Comparison of ENCODE assay signal across 9 mouse cellular contexts in the genomic region with DNA sequence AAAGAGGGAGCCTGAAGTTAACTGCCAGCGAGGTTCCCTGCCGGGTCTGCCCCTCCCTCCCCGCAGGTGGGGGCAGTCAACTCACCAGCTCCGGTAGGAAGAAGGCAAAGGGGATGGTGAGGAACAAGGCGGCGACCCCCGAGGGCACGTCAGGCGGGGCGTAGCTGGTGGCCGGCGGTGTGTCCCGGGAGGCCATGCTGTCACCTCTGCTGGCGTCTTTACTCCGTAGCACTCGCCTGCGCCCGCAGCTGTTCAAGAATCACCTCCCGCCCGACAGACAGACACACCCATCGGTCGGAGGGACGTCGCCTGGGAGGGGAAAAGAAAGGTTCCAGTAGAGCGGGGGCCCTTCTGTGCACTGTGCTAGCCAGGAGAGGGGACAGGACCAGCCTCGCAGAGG. TPM values are rescaled to one million over a fixed set of nuclear protein-coding genes. Genes with fewer than 3 reads are reported as not detected.
DNase-seq lines count a peak whose midpoint lies in the region; ATAC-seq and TF ChIP-seq lines count a peak whose summit lies in the region.
"Had no signal": no experiment of that assay in that cellular context is flagged by ENCODE, and none has a peak within 500 bp of the region (broad histone marks: within the 10 kb centered on the region; RNA-seq: fewer than 3 reads in every experiment).

A gene (minus strand): TSS at position 262 of the 400 bp plus-strand sequence.

- peaks cover 4% of the 10 kb centered on the region; the same call in 1 of the 2 replicates for H3K4me1 ChIP-seq in megakaryocyte, embryonic 14.5 days
- H3K4me1 ChIP-seq in heart, embryonic 10.5 days: peaks cover 25% of the 10 kb centered on the region
- peaks cover 27% of the 10 kb centered on the region for H3K4me1 ChIP-seq in limb, embryonic 10.5 days
- peaks cover 9% of the 10 kb centered on the region for H3K4me1 ChIP-seq in neural tube, embryonic 13.5 days (replicated peaks)
- no peaks in the 10 kb centered on the region for H3K4me1 ChIP-seq in cerebellum, adult 2 months (ENCODE audit: control insufficient read depth, insufficient read depth, low read length)

- peak; percentile 84 for DNase-seq in heart, embryonic 10.5 days (ENCODE audit: low spot score)
- peak; percentile 48 for DNase-seq in limb, embryonic 10.5 days (ENCODE audit: low spot score)
- no peak for DNase-seq in cerebellum, adult 2 months
- DNase-seq in left cerebral cortex, adult 2 months (ENCODE audit: extremely low spot score in 1 of 2, low spot score in 2 of 2): no peak

- H3K4me3 ChIP-seq in megakaryocyte, embryonic 14.5 days (replicated peaks): peak within 1 kb of the TSS; percentile 74
- H3K4me3 ChIP-seq in heart, embryonic 10.5 days: peak within 1 kb of the TSS; percentile 57
- H3K4me3 ChIP-seq in limb, embryonic 10.5 days: peak within 1 kb of the TSS; percentile 41
- 0 out of 2 replicates have a peak within 1 kb of the TSS, but pooled peaks have one; percentile 9 for H3K4me3 ChIP-seq in neural tube, embryonic 13.5 days
- no peak within 1 kb of the TSS for H3K4me3 ChIP-seq in cerebellum, adult 2 months (replicated peaks; ENCODE audit: insufficient read depth, low read depth, low read length)
- no peak within 1 kb of the TSS for H3K4me3 ChIP-seq in left cerebral cortex, adult 2 months

- WGBS in heart, embryonic 10.5 days: 2% methylated on average over 23 of the region's 26 CpGs
- under 1% methylated on average over 26 of the region's 26 CpGs for WGBS in limb, embryonic 10.5 days
- WGBS in neural tube, embryonic 13.5 days: 3% methylated on average over 26 of the region's 26 CpGs
- WGBS in cerebellum, adult 2 months: 4% methylated on average over 26 of the region's 26 CpGs

- no peak for ATAC-seq in megakaryocyte, adult 5-6 weeks (ENCODE audit: poor library complexity, severe bottlenecking)
- ATAC-seq in neural tube, embryonic 13.5 days (ENCODE audit: low read depth): no peak
- no peak for ATAC-seq in erythroid progenitor cell, adult 5-6 weeks (replicated peaks; ENCODE audit: low FRiP score, poor library complexity, severe bottlenecking)

- peak within 1 kb of the TSS; percentile 43 for H3K4me2 ChIP-seq in neural tube, embryonic 13.5 days

- intact Hi-C loops in left cerebral cortex, adult 2 months (cut with DNase I): no loop called here

- H3K9me3 ChIP-seq in megakaryocyte, embryonic 14.5 days: no peaks in the 10 kb centered on the region
- H3K9me3 ChIP-seq in heart, embryonic 10.5 days: no peaks in the 10 kb centered on the region
- no peaks in the 10 kb centered on the region for H3K9me3 ChIP-seq in limb, embryonic 10.5 days (replicated peaks)
- H3K9me3 ChIP-seq in neural tube, embryonic 13.5 days: no peaks in the 10 kb centered on the region

- H3K9ac ChIP-seq in neural tube, embryonic 13.5 days: no peak within 1 kb of the TSS
- H3K9ac ChIP-seq: liver, embryonic 14.5 days had no signal

- no peak for TF ChIP-seq POLR2A in cerebellum, adult 2 months (IDR thresholded peaks at IDR 0.05; ENCODE audit: borderline replicate concordance, insufficient read depth, low read length)

- TF ChIP-seq CTCF in cerebellum, adult 2 months (IDR thresholded peaks at IDR 0.05; ENCODE audit: borderline replicate concordance, insufficient read depth, low read depth, low read length): no peak
- no peak for TF ChIP-seq CTCF in left cerebral cortex, adult 2 months (IDR thresholded peaks at IDR 0.05)

- H3K27ac ChIP-seq in heart, embryonic 10.5 days: peak within 1 kb of the TSS; percentile 60
- H3K27ac ChIP-seq in limb, embryonic 10.5 days: peak within 1 kb of the TSS; percentile 58; the same call in 1 of the 2 replicates
- no peak within 1 kb of the TSS for H3K27ac ChIP-seq in neural tube, embryonic 13.5 days (replicated peaks)
- no peak within 1 kb of the TSS for H3K27ac ChIP-seq in cerebellum, adult 2 months (ENCODE audit: insufficient read depth, low read length)
- no peak within 1 kb of the TSS for H3K27ac ChIP-seq in left cerebral cortex, adult 2 months
- H3K27ac ChIP-seq: liver, embryonic 14.5 days had no signal

- no peaks in the 10 kb centered on the region for H3K36me3 ChIP-seq in megakaryocyte, embryonic 14.5 days (replicated peaks; ENCODE audit: low read length)
- no peaks in the 10 kb centered on the region for H3K36me3 ChIP-seq in heart, embryonic 10.5 days
- no peaks in the 10 kb centered on the region for H3K36me3 ChIP-seq in limb, embryonic 10.5 days
- H3K36me3 ChIP-seq in neural tube, embryonic 13.5 days: no peaks in the 10 kb centered on the region

- peaks cover 65% of the 10 kb centered on the region for H3K27me3 ChIP-seq in megakaryocyte, embryonic 14.5 days (replicated peaks)
- H3K27me3 ChIP-seq in heart, embryonic 10.5 days (ENCODE audit: insufficient read depth, poor library complexity, severe bottlenecking): peaks cover 26% of the 10 kb centered on the region
- peaks cover 37% of the 10 kb centered on the region for H3K27me3 ChIP-seq in limb, embryonic 10.5 days (ENCODE audit: low read depth, poor library complexity, severe bottlenecking)
- H3K27me3 ChIP-seq in neural tube, embryonic 13.5 days: peaks cover 27% of the 10 kb centered on the region
- no peaks in the 10 kb centered on the region for H3K27me3 ChIP-seq in cerebellum, adult 2 months (ENCODE audit: control insufficient read depth, insufficient read depth, low read length)

RNA-seq across cellular contexts. Expression of the gene that starts here (rescaled TPM):
- polyA plus RNA-seq in megakaryocyte, embryonic 14.5 days (2012; ENCODE audit: insufficient read depth, low replicate concordance): not detected in 2 replicates
- total RNA-seq in megakaryocyte, adult 5-6 weeks (2015): not detected in 2 replicates
- total RNA-seq in megakaryocyte, adult 5-6 weeks (2017): not detected in 2 replicates
- 2.0 and 2.8 TPM in 2 replicates for polyA plus RNA-seq in heart, embryonic 10.5 days (2016; fragmentation: Nextera tagmentation; extraction: Ambion mirVana)
- 1.3 and 1.8 TPM in 2 replicates for polyA plus RNA-seq in limb, embryonic 10.5 days (2016; fragmentation: Nextera tagmentation; extraction: Ambion mirVana)
- polyA plus RNA-seq in neural tube, embryonic 13.5 days (2015; fragmentation: Nextera tagmentation; extraction: Ambion mirVana): 1.3 and 1.5 TPM in 2 replicates
- total RNA-seq in erythroid progenitor cell, adult 5-6 weeks (2015; ENCODE audit: low replicate concordance): not detected in 2 replicates
- not detected in 2 replicates for total RNA-seq in erythroid progenitor cell, adult 5-6 weeks (2017; ENCODE audit: low replicate concordance)
- polyA plus RNA-seq in cerebellum, adult 2 months (2012; rRNA removed): 0.84 and 0.98 TPM in 2 replicates
- 1 to 10 TPM; 1.4 to 1.8 TPM for total RNA-seq in left cerebral cortex, adult 2 months (2021)

Comparison
In these comparisons a context has a peak if more than half of its experiments do, and no peak if none do; other contexts are left out.
1. H3K4me3 ChIP-seq: peak in megakaryocyte, embryonic 14.5 days (single experiment), heart, embryonic 10.5 days (single experiment), limb, embryonic 10.5 days (single experiment) and neural tube, embryonic 13.5 days (single experiment); none in cerebellum, adult 2 months (single experiment) and left cerebral cortex, adult 2 months (single experiment).
2. DNase-seq: peak in heart, embryonic 10.5 days (single experiment) and limb, embryonic 10.5 days (single experiment); none in cerebellum, adult 2 months (0 of 2) and left cerebral cortex, adult 2 months (0 of 2).
3. H3K27ac ChIP-seq: peak in heart, embryonic 10.5 days (single experiment) and limb, embryonic 10.5 days (single experiment); none in neural tube, embryonic 13.5 days (single experiment), cerebellum, adult 2 months (single experiment) and left cerebral cortex, adult 2 months (single experiment).